Mouse (Mus musculus) small intestine, adult 2 months (tissue): ENCODE data around the gene Gnas.

Source experiments
- CTCF ChIP-seq: fragments of 200-500 bp; IDR thresholded peaks from 2 replicates; pipeline ENCODE4 v1.5.1; 2012; ENCODE audit warnings: low read depth, mild to moderate bottlenecking, control low read depth, inconsistent platforms, low read length, moderate library complexity, mixed read lengths; ENCODE audit not compliant: insufficient replicate concordance, insufficient read length; ENCODE audit errors: extremely low read depth
- POLR2A ChIP-seq: fragments of 200-500 bp; IDR thresholded peaks from 2 replicates; pipeline ENCODE4 v1.6.1; 2012; ENCODE audit warnings: low read depth, mild to moderate bottlenecking, control low read depth, inconsistent platforms, low read length, moderate library complexity

GRCm38 (mm10) chr2:174325989-174326388 is 41.9 kb downstream of the Gnas start:
- TF ChIP-seq CTCF (no peak), POLR2A (no peak)
